Mouse (Mus musculus) heart, postnatal 4 days (tissue): ENCODE measurements at regions not wholly inside any gene's neighbourhood (a gene's known extent, or its start where the extent isn't known, plus 50 kb on each side); places are given as distances from the start of the nearest gene placed in this dataset.
"Not testable (repeated sequence)": the region's sequence is repeated elsewhere in the genome, so short reads cannot be mapped to it uniquely, and the experiment has no call there.

Experiments used
- DNase-seq: peaks from one replicate; pipeline ENCODE4 v3.0.0; 2021

GRCm38 (mm10) chr8:8919582-8920503, 229.5 kb upstream of the Arglu1 start:
- no peak for DNase-seq

GRCm38 (mm10) chr8:8919040-8919439, 228.7 kb upstream of the Arglu1 start:
- DNase-seq: no peak

GRCm38 (mm10) chr8:8907478-8908165, 217.3 kb upstream of the Arglu1 start:
- DNase-seq: peak; percentile 13

- no peak for DNase-seq
Observed at GRCm38 (mm10) chr8:8892996-8893395, 202.7 kb upstream of the Arglu1 start.

GRCm38 (mm10) chr8:8877286-8877685, 187.0 kb upstream of the Arglu1 start:
- DNase-seq: no peak

- no peak for DNase-seq
Observed at GRCm38 (mm10) chr8:8876879-8877278, 186.6 kb upstream of the Arglu1 start.

- DNase-seq: no peak
Observed at GRCm38 (mm10) chr8:8876469-8876868, 186.1 kb upstream of the Arglu1 start.

- DNase-seq: no peak
Observed at GRCm38 (mm10) chr8:8871938-8872337, 181.6 kb upstream of the Arglu1 start.

- no peak for DNase-seq
Observed at GRCm38 (mm10) chr8:8871039-8871438, 180.7 kb upstream of the Arglu1 start.

- DNase-seq: no peak
Observed at GRCm38 (mm10) chr8:8870487-8870886, 180.2 kb upstream of the Arglu1 start.

- DNase-seq: no peak
Observed at GRCm38 (mm10) chr8:8869338-8869737, 179.0 kb upstream of the Arglu1 start.

- no peak for DNase-seq
Observed at GRCm38 (mm10) chr8:8867924-8868323, 177.6 kb upstream of the Arglu1 start.

GRCm38 (mm10) chr8:8867126-8867777, 176.9 kb upstream of the Arglu1 start:
- DNase-seq: no peak

GRCm38 (mm10) chr8:8862767-8863166, 172.4 kb upstream of the Arglu1 start:
- no peak for DNase-seq

- DNase-seq: no peak
Observed at GRCm38 (mm10) chr8:8861331-8861940, 171.1 kb upstream of the Arglu1 start.

- DNase-seq: no peak
Observed at GRCm38 (mm10) chr8:8858636-8859035, 168.3 kb upstream of the Arglu1 start.

GRCm38 (mm10) chr8:8852656-8853366, 162.5 kb upstream of the Arglu1 start:
- no peak for DNase-seq

- no peak for DNase-seq
Observed at GRCm38 (mm10) chr8:8851271-8851670, 160.9 kb upstream of the Arglu1 start.

GRCm38 (mm10) chr8:8850766-8851165, 160.4 kb upstream of the Arglu1 start:
- no peak for DNase-seq

- no peak for DNase-seq
Observed at GRCm38 (mm10) chr8:8847579-8847978, 157.3 kb upstream of the Arglu1 start.

- DNase-seq: no peak
Observed at GRCm38 (mm10) chr8:8842326-8842725, 152.0 kb upstream of the Arglu1 start.

- not testable (repeated sequence) for DNase-seq
Observed at GRCm38 (mm10) chr8:8836166-8836565, 145.8 kb upstream of the Arglu1 start.
